Comparison of ENCODE assay signal across 16 mouse cellular contexts in the genomic region with DNA sequence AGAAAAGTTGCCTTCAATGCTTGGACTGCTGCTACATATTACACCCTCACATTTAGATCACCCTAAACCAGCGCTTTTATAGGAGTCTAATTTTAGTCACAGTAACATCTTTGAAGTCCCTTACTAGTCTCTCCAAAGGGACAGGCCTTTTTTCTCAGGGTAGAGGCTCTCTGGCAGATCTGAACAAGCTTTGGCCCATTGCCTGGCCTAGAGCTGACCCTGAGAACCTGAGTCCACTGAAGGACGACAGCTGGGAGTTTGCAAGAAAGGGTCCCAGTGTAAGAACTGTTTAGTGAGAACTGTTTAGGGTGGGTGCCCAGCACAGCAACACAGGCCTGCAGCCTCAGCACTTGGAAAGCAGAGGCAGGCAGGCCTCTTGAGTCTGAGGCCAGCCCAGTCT. TPM values are rescaled to one million over a fixed set of nuclear protein-coding genes. Genes with fewer than 3 reads are reported as not detected.
DNase-seq lines count a peak whose midpoint lies in the region; ATAC-seq and TF ChIP-seq lines count a peak whose summit lies in the region.
"Had no signal": no experiment of that assay in that cellular context is flagged by ENCODE, and none has a peak within 500 bp of the region (broad histone marks: within the 10 kb centered on the region; RNA-seq: fewer than 3 reads in every experiment).

No protein-coding gene starts in this region.

- H3K4me1 ChIP-seq in kidney, adult 2 months (ENCODE audit: control insufficient read depth, insufficient read depth, low read length): no peaks in the 10 kb centered on the region
- peaks cover 22% of the 10 kb centered on the region for H3K4me1 ChIP-seq in kidney, embryonic 15.5 days
- peaks cover 14% of the 10 kb centered on the region for H3K4me1 ChIP-seq in hindbrain, embryonic 16.5 days (ENCODE audit: control insufficient read depth, insufficient read depth, low read depth, low read length)

- no peaks in the 10 kb centered on the region for H3K27me3 ChIP-seq in kidney, adult 2 months (replicated peaks; ENCODE audit: control insufficient read depth, insufficient read depth, low read length)
- H3K27me3 ChIP-seq in kidney, embryonic 15.5 days: no peaks in the 10 kb centered on the region
- no peaks in the 10 kb centered on the region for H3K27me3 ChIP-seq in hindbrain, embryonic 16.5 days (replicated peaks; ENCODE audit: control insufficient read depth, insufficient read depth, low read length)
- H3K27me3 ChIP-seq: CH12.LX; forebrain, embryonic 12.5 days had no signal

- 56% methylated on average over 2 of the region's 2 CpGs for WGBS in kidney, adult 2 months
- 66% methylated on average over 2 of the region's 2 CpGs for WGBS in kidney, embryonic 15.5 days
- WGBS in hindbrain, embryonic 16.5 days: 73% methylated on average over 2 of the region's 2 CpGs

- no peak overlapping the region for H3K27ac ChIP-seq in kidney, adult 2 months (ENCODE audit: insufficient read depth, low read depth, low read length)
- no peak overlapping the region for H3K27ac ChIP-seq in kidney, embryonic 15.5 days
- H3K27ac ChIP-seq in hindbrain, embryonic 16.5 days (ENCODE audit: low read depth, low read length): no peak overlapping the region
- H3K27ac ChIP-seq: forebrain, embryonic 12.5 days; layer of hippocampus, adult 2 months; liver, embryonic 13.5 days had no signal

- no peaks in the 10 kb centered on the region for H3K36me3 ChIP-seq in kidney, adult 2 months (ENCODE audit: control insufficient read depth, insufficient read depth, low read length)
- H3K36me3 ChIP-seq in kidney, embryonic 15.5 days: peaks cover 75% of the 10 kb centered on the region
- H3K36me3 ChIP-seq in hindbrain, embryonic 16.5 days (ENCODE audit: control insufficient read depth, insufficient read depth, low read length): peaks cover 56% of the 10 kb centered on the region

- ATAC-seq in kidney, embryonic 15.5 days (replicated peaks; ENCODE audit: low FRiP score): no peak
- no peak for ATAC-seq in cerebellum, adult (ENCODE audit: insufficient number of reproducible peaks, low FRiP score, low TSS enrichment)
- no peak for ATAC-seq in hindbrain, embryonic 16.5 days

- no peak overlapping the region for H3K9ac ChIP-seq in kidney, embryonic 15.5 days
- H3K9ac ChIP-seq in hindbrain, embryonic 16.5 days (ENCODE audit: low read depth, low read length): no peak overlapping the region
- H3K9ac ChIP-seq: forebrain, embryonic 12.5 days; liver, embryonic 13.5 days had no signal

- H3K9me3 ChIP-seq in kidney, embryonic 15.5 days (replicated peaks): no peaks in the 10 kb centered on the region
- no peaks in the 10 kb centered on the region for H3K9me3 ChIP-seq in hindbrain, embryonic 16.5 days (ENCODE audit: control insufficient read depth, low read length)
- H3K9me3 ChIP-seq: forebrain, embryonic 12.5 days; liver, embryonic 13.5 days had no signal

- DNase-seq in adrenal gland, adult 2 months: peak; percentile 85
- no peak for DNase-seq in adrenal gland, adult 18-20 months (ENCODE audit: low spot score in 2 of 2)
- peak; percentile 50 for DNase-seq in kidney, adult 2 months
- DNase-seq in testis, postnatal 10 days (ENCODE audit: low spot score): peak; percentile 59
- no peak for DNase-seq in testis, postnatal 14 days (ENCODE audit: low spot score)
- DNase-seq: cerebellum, adult 9-10 months; liver, embryonic 13.5 days; midbrain, embryonic 14.5 days; right cerebral cortex, postnatal 14 days; thymus, postnatal 4 days had no signal

- TF ChIP-seq POLR2A in kidney, adult 2 months (IDR thresholded peaks at IDR 0.05; ENCODE audit: low read depth, low read length): no peak

- TF ChIP-seq CTCF in kidney, adult 2 months (conservative IDR thresholded peaks at IDR 0.05; ENCODE audit: insufficient read depth, insufficient read length, low read depth, low read length): no peak

- H3K4me2 ChIP-seq in kidney, embryonic 15.5 days: no peak overlapping the region
- no peak overlapping the region for H3K4me2 ChIP-seq in hindbrain, embryonic 16.5 days (ENCODE audit: low read length)
- H3K4me2 ChIP-seq: forebrain, embryonic 12.5 days; liver, embryonic 13.5 days had no signal

- H3K4me3 ChIP-seq in kidney, adult 2 months (ENCODE audit: insufficient read depth, low read depth, low read length): no peak overlapping the region
- H3K4me3 ChIP-seq in kidney, embryonic 15.5 days (replicated peaks): no peak overlapping the region
- H3K4me3 ChIP-seq in hindbrain, embryonic 16.5 days (ENCODE audit: low read length): no peak overlapping the region
- H3K4me3 ChIP-seq: forebrain, embryonic 12.5 days; layer of hippocampus, adult 2 months; liver, embryonic 13.5 days had no signal

RNA-seq across cellular contexts. Expression of a gene that starts 5.4 kb away (rescaled TPM):
- total RNA-seq in adrenal gland, adult 2 months (2021): 10 to 100 TPM; 77.2 to 99.3 TPM
- polyA plus RNA-seq in adrenal gland, adult 2 months (2012; rRNA removed): 252 and 304 TPM in 2 replicates
- total RNA-seq in adrenal gland, adult 18-20 months (2021): 10 to 100 TPM; 76.6 to 88.8 TPM
- polyA plus RNA-seq in kidney, adult 2 months (2012; rRNA removed): 40.4 and 49.9 TPM in 2 replicates
- 16.2 and 20.8 TPM in 2 replicates for polyA plus RNA-seq in kidney, embryonic 15.5 days (2015; fragmentation: Nextera tagmentation; extraction: Ambion mirVana)
- 20.7 and 24.4 TPM in 2 replicates for polyA plus RNA-seq in hindbrain, embryonic 16.5 days (2015; fragmentation: Nextera tagmentation; extraction: Ambion mirVana)

RNA-seq across cellular contexts. Expression of a gene that starts 22.0 kb away (rescaled TPM):
- 10 to 100 TPM in 1 of 2 experiments, 1 to 10 TPM in 1; 7.9 to 13.0 TPM for total RNA-seq in adrenal gland, adult 2 months (2021)
- polyA plus RNA-seq in adrenal gland, adult 2 months (2012; rRNA removed): 13.1 and 14.8 TPM in 2 replicates
- total RNA-seq in adrenal gland, adult 18-20 months (2021): 10 to 100 TPM in 1 of 2 experiments, 1 to 10 TPM in 1; 8.4 to 13.0 TPM
- polyA plus RNA-seq in kidney, adult 2 months (2012; rRNA removed): 10.0 and 10.8 TPM in 2 replicates
- polyA plus RNA-seq in kidney, embryonic 15.5 days (2015; fragmentation: Nextera tagmentation; extraction: Ambion mirVana): 14.9 and 18.5 TPM in 2 replicates
- 3.8 and 4.9 TPM in 2 replicates for polyA plus RNA-seq in hindbrain, embryonic 16.5 days (2015; fragmentation: Nextera tagmentation; extraction: Ambion mirVana)

RNA-seq across cellular contexts. Expression of a gene that starts 22.9 kb away (rescaled TPM):
- total RNA-seq in adrenal gland, adult 2 months (2021): 10 to 100 TPM; 45.5 to 50.8 TPM
- 25.1 and 36.4 TPM in 2 replicates for polyA plus RNA-seq in adrenal gland, adult 2 months (2012; rRNA removed)
- 10 to 100 TPM; 38.5 to 45.9 TPM for total RNA-seq in adrenal gland, adult 18-20 months (2021)
- 66.3 and 86.4 TPM in 2 replicates for polyA plus RNA-seq in kidney, adult 2 months (2012; rRNA removed)
- polyA plus RNA-seq in kidney, embryonic 15.5 days (2015; fragmentation: Nextera tagmentation; extraction: Ambion mirVana): 18.9 and 21.1 TPM in 2 replicates
- 21.3 and 26.7 TPM in 2 replicates for polyA plus RNA-seq in hindbrain, embryonic 16.5 days (2015; fragmentation: Nextera tagmentation; extraction: Ambion mirVana)

RNA-seq across cellular contexts. Expression of a gene that starts 25.0 kb away (rescaled TPM):
- 10 to 100 TPM; 66.5 to 73.0 TPM for total RNA-seq in adrenal gland, adult 2 months (2021)
- polyA plus RNA-seq in adrenal gland, adult 2 months (2012; rRNA removed): 69.1 and 76.9 TPM in 2 replicates
- 10 to 100 TPM; 71.5 to 85.8 TPM for total RNA-seq in adrenal gland, adult 18-20 months (2021)
- polyA plus RNA-seq in kidney, adult 2 months (2012; rRNA removed): 53.3 and 81.0 TPM in 2 replicates
- polyA plus RNA-seq in kidney, embryonic 15.5 days (2015; fragmentation: Nextera tagmentation; extraction: Ambion mirVana): 38.9 and 41.1 TPM in 2 replicates
- 57.0 and 65.7 TPM in 2 replicates for polyA plus RNA-seq in hindbrain, embryonic 16.5 days (2015; fragmentation: Nextera tagmentation; extraction: Ambion mirVana)

RNA-seq across cellular contexts. Expression of a gene that starts 39.5 kb away (rescaled TPM):
- 100 to 1,000 TPM; 158 to 185 TPM for total RNA-seq in adrenal gland, adult 2 months (2021)
- polyA plus RNA-seq in adrenal gland, adult 2 months (2012; rRNA removed): 225 and 227 TPM in 2 replicates
- 100 to 1,000 TPM; 143 to 158 TPM for total RNA-seq in adrenal gland, adult 18-20 months (2021)
- polyA plus RNA-seq in kidney, adult 2 months (2012; rRNA removed): 145 and 172 TPM in 2 replicates
- 12.9 and 13.5 TPM in 2 replicates for polyA plus RNA-seq in kidney, embryonic 15.5 days (2015; fragmentation: Nextera tagmentation; extraction: Ambion mirVana)
- 3.9 and 4.5 TPM in 2 replicates for polyA plus RNA-seq in hindbrain, embryonic 16.5 days (2015; fragmentation: Nextera tagmentation; extraction: Ambion mirVana)

Comparison
In these comparisons a context has a peak if more than half of its experiments do, and no peak if none do; other contexts are left out.
1. DNase-seq: peak in adrenal gland, adult 2 months (single experiment), kidney, adult 2 months (single experiment) and testis, postnatal 10 days (single experiment); none in adrenal gland, adult 18-20 months (0 of 2) and testis, postnatal 14 days (single experiment).